Mouse (Mus musculus) testis, adult 2 months (tissue): ENCODE results near the gene Arhgap33. TPM values are rescaled to one million over a fixed set of nuclear protein-coding genes. Genes with fewer than 3 reads are reported as not detected.

Source experiments
- H3K27ac ChIP-seq: fragments of 200-500 bp; 2 replicates; pipeline ENCODE4 v1.5.1; 2012; ENCODE audit warnings: low read depth, low read length; ENCODE audit not compliant: control insufficient read depth, insufficient read depth
- H3K27me3 ChIP-seq: fragments of 200-500 bp; 2 replicates; pipeline ENCODE4 v1.6.1; 2012; ENCODE audit warnings: mild to moderate bottlenecking, low read length, moderate library complexity; ENCODE audit not compliant: control insufficient read depth, insufficient read depth
- H3K36me3 ChIP-seq: fragments of 200-500 bp; 2 replicates; pipeline ENCODE4 v1.6.1; 2012; ENCODE audit warnings: mild to moderate bottlenecking, low read length; ENCODE audit not compliant: control insufficient read depth, insufficient read depth
- H3K4me1 ChIP-seq: fragments of 200-500 bp; 2 replicates; pipeline ENCODE4 v1.6.1; 2012; ENCODE audit warnings: low read length; ENCODE audit not compliant: control insufficient read depth, insufficient read depth
- H3K4me3 ChIP-seq: fragments of 200-500 bp; 2 replicates; pipeline ENCODE4 v1.5.1; 2012; ENCODE audit warnings: low read depth, mild to moderate bottlenecking, low read length, moderate library complexity, mixed read lengths; ENCODE audit not compliant: control insufficient read depth
- CTCF ChIP-seq: fragments of 200-500 bp; IDR thresholded peaks from 2 replicates; pipeline ENCODE4 v1.5.1; 2012; ENCODE audit warnings: low read depth, mild to moderate bottlenecking, inconsistent platforms, low read length, moderate library complexity; ENCODE audit not compliant: control insufficient read depth, insufficient read depth, insufficient replicate concordance
- POLR2A ChIP-seq: fragments of 200-500 bp; IDR thresholded peaks from 2 replicates; pipeline ENCODE4 v1.6.1; 2012; ENCODE audit warnings: low read depth, mild to moderate bottlenecking, inconsistent platforms, low read length, moderate library complexity; ENCODE audit not compliant: control insufficient read depth
- polyA plus RNA-seq: library from polyadenylated mRNA; depleted of rRNA; stranded (reverse); fragments of >200 nt; gene quantifications from 2 replicates; pipeline ENCODE4 v1.2.3, GENCODE M21; 2012

The Arhgap33 gene
- polyA plus RNA-seq, 1 experiment: 136 TPM

- TF ChIP-seq CTCF: no peak; the same call in 1 of the 2 replicates
- TF ChIP-seq POLR2A: peak; percentile 66
- Histone ChIP-seq H3K4me1 (peaks cover 21% of the 10 kb centered on the region), H3K27ac (peak within 1 kb of the TSS; percentile 100), H3K36me3 (no peaks in the 10 kb centered on the region; the same call in 1 of the 2 replicates), H3K27me3 (no peaks in the 10 kb centered on the region), H3K4me3 (peak within 1 kb of the TSS; percentile 100)
Measured at GRCm38 (mm10) chr7:30552102-30553020, 17.5 kb upstream of the Arhgap33 start, which contains the start of the genes Hspb6 and Proser3. Gene Hspb6, plus strand, starts transcription at chr7:30552178. Gene Proser3, minus strand, starts transcription at chr7:30552299.

GRCm38 (mm10) chr7:30551445-30552101, 16.7 kb upstream of the Arhgap33 start:
- H3K4me3 ChIP-seq: peak overlapping the region; percentile 100
- peak overlapping the region; percentile 100 for H3K27ac ChIP-seq
- H3K4me1 ChIP-seq: peaks cover 21% of the 10 kb centered on the region
- no peak for TF ChIP-seq POLR2A
- TF ChIP-seq CTCF: no peak
- H3K36me3 ChIP-seq: no peaks in the 10 kb centered on the region
- H3K27me3 ChIP-seq: no peaks in the 10 kb centered on the region

- H3K27ac ChIP-seq: no peak overlapping the region
- TF ChIP-seq CTCF (no peak), POLR2A (no peak)
- H3K27me3 ChIP-seq: no peaks in the 10 kb centered on the region
- peaks cover 20% of the 10 kb centered on the region for H3K4me1 ChIP-seq
- peak overlapping the region; percentile 31; the same call in 1 of the 2 replicates for H3K4me3 ChIP-seq
- H3K36me3 ChIP-seq: no peaks in the 10 kb centered on the region
Measured at GRCm38 (mm10) chr7:30550603-30551002, 15.7 kb upstream of the Arhgap33 start.

- peaks cover 18% of the 10 kb centered on the region for H3K4me1 ChIP-seq
- no peaks in the 10 kb centered on the region for H3K27me3 ChIP-seq
- H3K36me3 ChIP-seq: no peaks in the 10 kb centered on the region
- TF ChIP-seq POLR2A (no peak), CTCF (no peak)
- no peak overlapping the region for H3K4me3 ChIP-seq
- no peak overlapping the region for H3K27ac ChIP-seq
Measured at GRCm38 (mm10) chr7:30549880-30550279, 15.0 kb upstream of the Arhgap33 start.

GRCm38 (mm10) chr7:30544327-30544726, 9.5 kb upstream of the Arhgap33 start:
- Histone ChIP-seq H3K4me3 (no peak overlapping the region), H3K36me3 (no peaks in the 10 kb centered on the region), H3K27me3 (no peaks in the 10 kb centered on the region), H3K27ac (no peak overlapping the region), H3K4me1 (peaks cover 3% of the 10 kb centered on the region; the same call in 1 of the 2 replicates)
- no peak for TF ChIP-seq CTCF
- TF ChIP-seq POLR2A: no peak

- Histone ChIP-seq H3K4me3 (no peak overlapping the region), H3K36me3 (no peaks in the 10 kb centered on the region)
Measured at GRCm38 (mm10) chr7:30540572-30540971, 5.7 kb upstream of the Arhgap33 start.

More at GRCm38 (mm10) chr7:30540572-30540971, 5.7 kb upstream of the Arhgap33 start:
- TF ChIP-seq CTCF (no peak), POLR2A (no peak)
- H3K4me1 ChIP-seq: peaks cover 3% of the 10 kb centered on the region
- no peaks in the 10 kb centered on the region for H3K27me3 ChIP-seq
- H3K27ac ChIP-seq: no peak overlapping the region
